Mouse (Mus musculus) E14TG2a.4 (cell line): ENCODE results near the gene Commd4.

Source experiments
- H3K27me3 ChIP-seq: 2 replicates; pipeline ENCODE4 v1.6.1; 2014; ENCODE audit warnings: low read length, control low read depth; ENCODE audit not compliant: insufficient read depth
- H3K36me3 ChIP-seq: 2 replicates; pipeline ENCODE4 v1.6.1; 2014; ENCODE audit warnings: low read length, control low read depth; ENCODE audit not compliant: insufficient read depth
- H3K4me1 ChIP-seq: replicated peaks from 2 replicates; pipeline ENCODE4 v1.6.1; 2014; ENCODE audit warnings: low read depth, low read length, control low read depth
- H3K4me3 ChIP-seq: replicated peaks from 2 replicates; pipeline ENCODE4 v1.5.1; 2014; ENCODE audit warnings: mild to moderate bottlenecking, low read length
- H3K9me3 ChIP-seq: 2 replicates; pipeline ENCODE4 v1.6.1; 2014; ENCODE audit warnings: low read length, control low read depth
- CTCF ChIP-seq: conservative IDR thresholded peaks from 2 replicates; pipeline ENCODE4 v1.5.1; 2014; ENCODE audit warnings: low read length
- NANOG ChIP-seq: IDR thresholded peaks from 2 replicates; pipeline ENCODE4 v1.6.1; 2014; ENCODE audit warnings: borderline replicate concordance, low read length, mixed read lengths
- POU5F1 ChIP-seq: IDR thresholded peaks from 2 replicates; pipeline ENCODE4 v1.6.1; 2014; ENCODE audit warnings: low read length, borderline replicate concordance

Gene Commd4

GRCm38 (mm10) chr9:57162496-57162895 is 4.4 kb upstream of the Commd4 start:
- TF ChIP-seq NANOG: no peak
- no peak for TF ChIP-seq POU5F1
- TF ChIP-seq CTCF: 0 out of 2 replicates have a peak, but pooled peaks have one; percentile 25
- H3K36me3 ChIP-seq: no peaks in the 10 kb centered on the region
- H3K4me1 ChIP-seq: peaks cover 72% of the 10 kb centered on the region
- H3K4me3 ChIP-seq: no peak overlapping the region
- H3K9me3 ChIP-seq: no peaks in the 10 kb centered on the region
- H3K27me3 ChIP-seq: no peaks in the 10 kb centered on the region

DNA sequence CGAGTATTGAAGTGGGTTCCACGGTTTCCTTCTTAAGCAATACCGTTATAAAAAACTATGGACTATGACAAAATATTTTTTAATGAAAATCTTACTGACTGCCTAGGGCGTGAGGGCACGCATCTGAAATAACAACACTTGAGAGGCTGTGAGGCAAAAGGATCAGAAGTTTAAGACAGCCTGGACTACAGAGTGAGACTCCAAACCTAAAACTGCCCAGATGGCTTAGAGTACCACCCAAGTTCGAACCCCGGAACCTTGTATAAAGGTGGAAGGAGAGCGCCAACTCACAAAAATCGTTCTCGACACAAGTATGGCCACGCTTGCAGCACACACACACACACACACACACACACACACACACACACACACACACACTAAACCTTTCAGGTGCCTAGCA is 375 bp upstream of the Commd4 start:
- H3K36me3 ChIP-seq: peaks cover 30% of the 10 kb centered on the region
- peak overlapping the region; percentile 99 for H3K4me3 ChIP-seq
- H3K9me3 ChIP-seq: no peaks in the 10 kb centered on the region
- no peaks in the 10 kb centered on the region for H3K27me3 ChIP-seq
- H3K4me1 ChIP-seq: peaks cover 65% of the 10 kb centered on the region
- TF ChIP-seq CTCF (no peak), NANOG (no peak), POU5F1 (no peak)

- no peaks in the 10 kb centered on the region for H3K9me3 ChIP-seq
Measured at GRCm38 (mm10) chr9:57157499-57157898, 632 bp downstream of the Commd4 start.

GRCm38 (mm10) chr9:57156823-57157222 is 1.3 kb downstream of the Commd4 start:
- Histone ChIP-seq H3K27me3 (no peaks in the 10 kb centered on the region), H3K9me3 (no peaks in the 10 kb centered on the region), H3K4me3 (peak overlapping the region; percentile 99), H3K4me1 (peaks cover 48% of the 10 kb centered on the region), H3K36me3 (peaks cover 35% of the 10 kb centered on the region)
- no peak for TF ChIP-seq NANOG
- no peak for TF ChIP-seq POU5F1
- TF ChIP-seq CTCF: no peak

More at GRCm38 (mm10) chr9:57157499-57157898, 632 bp downstream of the Commd4 start:
- Histone ChIP-seq H3K4me1 (peaks cover 55% of the 10 kb centered on the region), H3K4me3 (peak overlapping the region; percentile 99), H3K36me3 (peaks cover 35% of the 10 kb centered on the region), H3K27me3 (no peaks in the 10 kb centered on the region)
- TF ChIP-seq NANOG: no peak
- TF ChIP-seq CTCF: no peak
- no peak for TF ChIP-seq POU5F1

GRCm38 (mm10) chr9:57156383-57156782 is 1.7 kb downstream of the Commd4 start:
- Histone ChIP-seq H3K4me3 (peak overlapping the region; percentile 99; the same call in 1 of the 2 replicates), H3K36me3 (peaks cover 35% of the 10 kb centered on the region), H3K9me3 (no peaks in the 10 kb centered on the region), H3K4me1 (peaks cover 44% of the 10 kb centered on the region), H3K27me3 (no peaks in the 10 kb centered on the region)
- TF ChIP-seq POU5F1 (no peak), NANOG (no peak)

GRCm38 (mm10) chr9:57152331-57152730 is 5.8 kb downstream of the Commd4 start:
- Histone ChIP-seq H3K9me3 (no peaks in the 10 kb centered on the region), H3K4me1 (peaks cover 55% of the 10 kb centered on the region), H3K4me3 (no peak overlapping the region), H3K36me3 (peaks cover 35% of the 10 kb centered on the region), H3K27me3 (no peaks in the 10 kb centered on the region)
- TF ChIP-seq NANOG (no peak), CTCF (no peak), POU5F1 (no peak)

GRCm38 (mm10) chr9:57150192-57150591 is 7.9 kb downstream of the Commd4 start:
- Histone ChIP-seq H3K4me3 (no peak overlapping the region), H3K9me3 (no peaks in the 10 kb centered on the region), H3K36me3 (peaks cover 17% of the 10 kb centered on the region), H3K4me1 (peaks cover 52% of the 10 kb centered on the region), H3K27me3 (no peaks in the 10 kb centered on the region)
- no peak for TF ChIP-seq CTCF
- no peak for TF ChIP-seq NANOG
- TF ChIP-seq POU5F1: no peak

DNA sequence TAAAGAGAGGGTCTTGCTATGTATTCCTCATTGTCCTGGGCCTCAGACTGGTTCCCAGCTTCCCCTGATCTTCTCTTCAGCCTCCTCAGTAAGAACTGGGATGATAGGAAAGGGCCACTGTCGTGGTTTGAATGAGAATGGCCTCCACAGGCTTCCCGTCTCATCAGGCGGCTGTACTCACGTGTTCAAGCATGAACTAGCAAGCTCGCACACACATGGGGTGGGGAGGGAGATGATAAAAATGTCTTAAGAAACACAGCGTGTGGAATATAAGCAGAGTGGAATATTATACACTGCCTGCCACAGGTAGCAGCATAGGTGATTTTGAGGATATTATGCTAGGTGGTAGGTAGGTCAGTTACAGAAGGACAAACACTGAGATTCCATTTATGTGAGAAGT is 9.1 kb downstream of the Commd4 start:
- peaks cover 54% of the 10 kb centered on the region for H3K4me1 ChIP-seq
- peak overlapping the region; percentile 83 for H3K4me3 ChIP-seq
- H3K9me3 ChIP-seq: no peaks in the 10 kb centered on the region
- no peaks in the 10 kb centered on the region for H3K27me3 ChIP-seq
- no peak for TF ChIP-seq NANOG
- TF ChIP-seq POU5F1: no peak
- no peak for TF ChIP-seq CTCF
- peaks cover 17% of the 10 kb centered on the region for H3K36me3 ChIP-seq

DNA sequence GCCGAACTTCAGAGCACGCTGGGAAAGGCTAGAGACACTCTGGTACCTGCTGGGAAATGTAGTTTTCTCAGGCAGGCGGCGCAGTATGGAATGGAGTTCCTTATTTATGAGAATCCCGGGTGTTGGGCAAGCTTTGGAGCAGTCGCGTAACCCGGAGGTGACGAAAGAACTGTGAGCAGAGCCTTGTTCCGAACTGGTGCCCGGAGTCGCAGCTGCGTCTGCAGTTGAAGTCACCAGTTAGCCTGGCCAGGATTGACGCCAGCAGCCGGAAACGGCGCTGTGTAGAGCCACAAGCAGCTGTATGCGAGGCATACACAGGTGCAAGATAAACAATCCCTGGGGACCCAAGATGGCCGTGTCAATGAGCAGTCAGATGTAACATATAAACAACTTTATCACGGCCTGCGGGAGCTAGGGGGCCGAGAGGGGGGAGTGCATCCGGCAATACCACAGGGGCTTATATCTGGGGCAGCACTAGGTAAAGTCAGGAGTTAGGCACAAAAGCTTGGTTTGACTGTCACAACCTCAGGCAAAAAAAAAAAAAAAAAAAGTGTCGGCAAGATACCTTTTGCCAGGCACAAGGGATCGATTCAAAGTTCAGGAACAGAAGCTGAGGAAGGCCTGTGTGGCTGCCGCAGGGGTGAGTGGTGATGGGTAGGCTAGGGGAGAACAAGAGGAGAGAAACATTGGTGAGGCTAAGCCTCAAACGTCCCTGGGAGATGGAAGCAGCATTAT is 9.8 kb downstream of the Commd4 start, which contains the start of gene Neil1:
Neil1 (minus strand) TSS at position 162 of the 735 bp plus-strand sequence.
- H3K27me3 ChIP-seq: no peaks in the 10 kb centered on the region
- peak within 1 kb of the TSS; percentile 83 for H3K4me3 ChIP-seq
- peaks cover 55% of the 10 kb centered on the region for H3K4me1 ChIP-seq
- TF ChIP-seq CTCF: no peak
- TF ChIP-seq NANOG: no peak
- no peak for TF ChIP-seq POU5F1
- no peaks in the 10 kb centered on the region for H3K9me3 ChIP-seq
- peaks cover 24% of the 10 kb centered on the region for H3K36me3 ChIP-seq
